8 mouse cellular contexts compared by ENCODE assay signal in genomic region chr7:128739462-128740277, GRCm38 (mm10). TPM values are rescaled to one million over a fixed set of nuclear protein-coding genes. Genes with fewer than 3 reads are reported as not detected.
DNase-seq lines count a peak whose midpoint lies in the region; ATAC-seq lines count a peak whose summit lies in the region.

No protein-coding gene starts in this region.

- H3K4me3 ChIP-seq in liver, embryonic 16.5 days (ENCODE audit: low read depth, low read length): peak overlapping the region; percentile 90
- peak overlapping the region; percentile 98 for H3K4me3 ChIP-seq in neural tube, embryonic 13.5 days

- no peaks in the 10 kb centered on the region for H3K9me3 ChIP-seq in liver, embryonic 16.5 days (replicated peaks; ENCODE audit: control insufficient read depth, low read length)
- no peaks in the 10 kb centered on the region for H3K9me3 ChIP-seq in neural tube, embryonic 13.5 days

- H3K9ac ChIP-seq in liver, embryonic 16.5 days (ENCODE audit: low read depth, low read length): peak overlapping the region; percentile 85
- peak overlapping the region; percentile 95 for H3K9ac ChIP-seq in neural tube, embryonic 13.5 days

- peaks cover 34% of the 10 kb centered on the region for H3K4me1 ChIP-seq in liver, embryonic 16.5 days (ENCODE audit: control insufficient read depth, low read depth, low read length)
- peaks cover 37% of the 10 kb centered on the region for H3K4me1 ChIP-seq in neural tube, embryonic 13.5 days (replicated peaks)

- no peaks in the 10 kb centered on the region for H3K27me3 ChIP-seq in liver, embryonic 16.5 days (ENCODE audit: control insufficient read depth, insufficient read depth, low read depth, low read length)
- peaks cover 8% of the 10 kb centered on the region for H3K27me3 ChIP-seq in neural tube, embryonic 13.5 days

- DNase-seq in left cerebral cortex, postnatal 4 days: peak; percentile 36
- no peak for DNase-seq in left cerebral cortex, postnatal 36 days (ENCODE audit: low spot score in 2 of 2)
- peak; percentile 26 for DNase-seq in c-Kit-positive CD71-positive TER-119-positive erythroid progenitor cells, embryonic 14.5 days (ENCODE audit: low spot score)
- DNase-seq in gastrocnemius, postnatal 36 days: peak; percentile 39 to 48
- peak; percentile 67 for DNase-seq in thymus, postnatal 14 days

- ATAC-seq in inflammation-experienced regulatory T-cells, adult 6 months: peak; percentile 62
- ATAC-seq in liver, embryonic 16.5 days (ENCODE audit: low read depth): peak; percentile 22
- peak; percentile 43 for ATAC-seq in neural tube, embryonic 13.5 days (ENCODE audit: low read depth)

- 0% methylated on average over 69 of the region's 80 CpGs for WGBS in liver, embryonic 16.5 days (ENCODE audit: insufficient replicate concordance)
- WGBS in neural tube, embryonic 13.5 days: under 1% methylated on average over 78 of the region's 80 CpGs

- intact Hi-C loops in left cerebral cortex, postnatal 4 days (cut with DNase I): no loop called here
- intact Hi-C loops in left cerebral cortex, postnatal 36 days (cut with DNase I): no loop called here
- intact Hi-C loops in gastrocnemius, postnatal 36 days (cut with DNase I): no loop called here

- peak overlapping the region; percentile 91 for H3K4me2 ChIP-seq in liver, embryonic 16.5 days (ENCODE audit: low read depth, low read length)
- peak overlapping the region; percentile 95 for H3K4me2 ChIP-seq in neural tube, embryonic 13.5 days

- no peaks in the 10 kb centered on the region for H3K36me3 ChIP-seq in liver, embryonic 16.5 days (ENCODE audit: control insufficient read depth, insufficient read depth)
- peaks cover 3% of the 10 kb centered on the region; the same call in 1 of the 2 replicates for H3K36me3 ChIP-seq in neural tube, embryonic 13.5 days

- H3K27ac ChIP-seq in liver, embryonic 16.5 days (ENCODE audit: low read length): peak overlapping the region; percentile 78
- H3K27ac ChIP-seq in neural tube, embryonic 13.5 days (replicated peaks): peak overlapping the region; percentile 90

RNA-seq across cellular contexts. Expression of gene Mcmbp, which starts 0.6 kb away (rescaled TPM):
- 10 to 100 TPM; 45.6 to 51.3 TPM for total RNA-seq in left cerebral cortex, postnatal 4 days (2021)
- 10 to 100 TPM; 19.9 to 27.6 TPM for total RNA-seq in left cerebral cortex, postnatal 36 days (2021)
- 10 to 100 TPM; 13.8 to 14.5 TPM for total RNA-seq in gastrocnemius, postnatal 36 days (2021)
- polyA plus RNA-seq in inflammation-experienced regulatory T-cells, adult 6 months (2017; shearing (Covaris generic)): 10 to 100 TPM; 62.1 to 92.0 (median 65.6) TPM
- polyA plus RNA-seq in liver, embryonic 16.5 days (2015; fragmentation: Nextera tagmentation; extraction: Ambion mirVana): 17.4 and 17.8 TPM in 2 replicates
- 50.0 and 52.8 TPM in 2 replicates for polyA plus RNA-seq in neural tube, embryonic 13.5 days (2015; fragmentation: Nextera tagmentation; extraction: Ambion mirVana)

RNA-seq across cellular contexts. Expression of gene Sec23ip, which starts 5.1 kb away (rescaled TPM):
- total RNA-seq in left cerebral cortex, postnatal 4 days (2021): 10 to 100 TPM; 34.7 to 35.3 TPM
- total RNA-seq in left cerebral cortex, postnatal 36 days (2021): 10 to 100 TPM; 36.9 to 44.2 TPM
- 10 to 100 TPM; 21.1 to 21.6 TPM for total RNA-seq in gastrocnemius, postnatal 36 days (2021)
- polyA plus RNA-seq in inflammation-experienced regulatory T-cells, adult 6 months (2017; shearing (Covaris generic)): 10 to 100 TPM; 27.1 to 41.8 (median 35.0) TPM
- 15.6 and 16.8 TPM in 2 replicates for polyA plus RNA-seq in liver, embryonic 16.5 days (2015; fragmentation: Nextera tagmentation; extraction: Ambion mirVana)
- 37.8 and 42.4 TPM in 2 replicates for polyA plus RNA-seq in neural tube, embryonic 13.5 days (2015; fragmentation: Nextera tagmentation; extraction: Ambion mirVana)

Comparison
In these comparisons a context has a peak if more than half of its experiments do, and no peak if none do; other contexts are left out.
1. DNase-seq: peak in left cerebral cortex, postnatal 4 days (single experiment), c-Kit-positive CD71-positive TER-119-positive erythroid progenitor cells, embryonic 14.5 days (single experiment), gastrocnemius, postnatal 36 days (2 of 2) and thymus, postnatal 14 days (single experiment); none in left cerebral cortex, postnatal 36 days (0 of 2).
2. Peak in every context shown above with its lines, with median percentiles within 50 percentile points of each other: ATAC-seq.